Mouse (Mus musculus): Measurements from ENCODE around the gene Tex48. TPM values are rescaled to one million over a fixed set of nuclear protein-coding genes. Genes with fewer than 3 reads are reported as not detected.

Tex48 gene
- polyA plus RNA-seq, 1 experiment from 2014 or later = not detected

GRCm38 (mm10) chr4:63643956-63644726, 21.9 kb upstream of the Tex48 start:
- no peak for ATAC-seq
- Histone ChIP-seq H3K4me3 (ENCODE audit: low read length) (no peak overlapping the region), H3K27ac (ENCODE audit: low read length) (no peak overlapping the region), H3K27me3 (replicated peaks; ENCODE audit: control insufficient read depth, insufficient read depth, low read length) (no peaks in the 10 kb centered on the region), H3K4me2 (ENCODE audit: low read depth, low read length) (no peak overlapping the region), H3K4me1 (ENCODE audit: control insufficient read depth, insufficient read depth, low read length) (no peaks in the 10 kb centered on the region), H3K36me3 (ENCODE audit: control insufficient read depth, insufficient read depth, low read length) (no peaks in the 10 kb centered on the region), H3K9me3 (ENCODE audit: control insufficient read depth, low read length) (no peaks in the 10 kb centered on the region), H3K9ac (ENCODE audit: low read depth, low read length) (no peak overlapping the region)

DNA sequence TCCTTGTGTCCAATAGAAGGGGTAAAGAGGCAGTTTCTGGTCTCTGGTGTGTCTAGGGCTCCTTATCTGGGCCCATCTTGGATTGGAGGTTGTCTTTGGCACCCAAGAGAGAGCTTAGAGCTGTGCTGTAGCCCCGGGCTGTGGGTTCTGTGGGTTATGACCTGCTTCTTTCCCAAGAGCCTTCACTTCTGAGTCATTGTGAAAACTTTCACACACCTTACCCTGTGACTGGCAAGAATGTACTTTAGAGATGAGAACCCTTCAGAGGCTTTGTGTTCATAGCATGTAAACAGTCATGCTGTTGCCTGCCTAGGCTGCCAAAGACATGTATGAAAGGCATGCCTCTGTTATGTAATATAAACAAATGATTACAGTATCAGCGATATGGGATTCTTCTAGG, 17.6 kb upstream of the Tex48 start:
- no peak for ATAC-seq

DNA sequence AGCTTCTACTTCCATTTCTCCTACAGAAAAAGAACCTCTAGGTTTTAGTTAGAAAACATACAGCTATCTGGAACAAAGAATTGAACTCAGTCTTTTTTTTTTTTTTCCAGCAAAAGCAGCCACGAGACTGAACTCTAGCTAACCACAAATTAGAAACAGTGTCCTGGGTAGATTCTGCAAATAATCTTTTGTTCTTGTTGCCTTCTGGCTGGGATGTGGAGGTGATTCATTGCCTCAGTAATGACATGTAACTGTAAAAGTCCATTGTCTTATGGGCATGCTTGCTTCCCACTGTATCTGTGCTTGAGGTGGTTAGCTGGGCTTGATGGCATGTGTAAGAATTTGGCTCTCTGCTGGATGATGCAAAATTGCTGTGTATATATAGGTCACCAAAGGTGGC, 16.4 kb upstream of the Tex48 start:
- Histone ChIP-seq H3K36me3 (ENCODE audit: control insufficient read depth, insufficient read depth, low read length) (no peaks in the 10 kb centered on the region), H3K9me3 (ENCODE audit: control insufficient read depth, low read length) (no peaks in the 10 kb centered on the region), H3K4me1 (ENCODE audit: control insufficient read depth, insufficient read depth, low read length) (no peaks in the 10 kb centered on the region), H3K27me3 (replicated peaks; ENCODE audit: control insufficient read depth, insufficient read depth, low read length) (no peaks in the 10 kb centered on the region), H3K9ac (ENCODE audit: low read depth, low read length) (no peak overlapping the region), H3K4me3 (ENCODE audit: low read length) (no peak overlapping the region), H3K27ac (ENCODE audit: low read length) (no peak overlapping the region), H3K4me2 (ENCODE audit: low read depth, low read length) (no peak overlapping the region)
- WGBS = 78% methylated on average over 1 of the region's 1 CpGs
- ATAC-seq = no peak

More for the DNA sequence above, 17.6 kb upstream of the Tex48 start:
- no peaks in the 10 kb centered on the region for H3K9me3 ChIP-seq (ENCODE audit: control insufficient read depth, low read length)
- no peak overlapping the region for H3K4me2 ChIP-seq (ENCODE audit: low read depth, low read length)
- no peaks in the 10 kb centered on the region for H3K27me3 ChIP-seq (replicated peaks; ENCODE audit: control insufficient read depth, insufficient read depth, low read length)
- H3K36me3 ChIP-seq (ENCODE audit: control insufficient read depth, insufficient read depth, low read length) = no peaks in the 10 kb centered on the region
- no peak overlapping the region for H3K4me3 ChIP-seq (ENCODE audit: low read length)
- no peak overlapping the region for H3K27ac ChIP-seq (ENCODE audit: low read length)
- H3K9ac ChIP-seq (ENCODE audit: low read depth, low read length) = no peak overlapping the region
- 65% methylated on average over 2 of the region's 2 CpGs for WGBS
- no peaks in the 10 kb centered on the region for H3K4me1 ChIP-seq (ENCODE audit: control insufficient read depth, insufficient read depth, low read length)

GRCm38 (mm10) chr4:63633181-63633580, 11.0 kb upstream of the Tex48 start:
- Histone ChIP-seq H3K27me3 (replicated peaks; ENCODE audit: control insufficient read depth, insufficient read depth, low read length) (no peaks in the 10 kb centered on the region), H3K27ac (ENCODE audit: low read length) (no peak overlapping the region), H3K36me3 (ENCODE audit: control insufficient read depth, insufficient read depth, low read length) (no peaks in the 10 kb centered on the region), H3K9ac (ENCODE audit: low read depth, low read length) (no peak overlapping the region), H3K4me3 (ENCODE audit: low read length) (no peak overlapping the region), H3K9me3 (ENCODE audit: control insufficient read depth, low read length) (no peaks in the 10 kb centered on the region), H3K4me2 (ENCODE audit: low read depth, low read length) (no peak overlapping the region), H3K4me1 (ENCODE audit: control insufficient read depth, insufficient read depth, low read length) (no peaks in the 10 kb centered on the region)
- 88% methylated on average over 2 of the region's 2 CpGs for WGBS
- no peak for ATAC-seq

GRCm38 (mm10) chr4:63627111-63627510, 4.9 kb upstream of the Tex48 start:
- WGBS = 78% methylated on average over 8 of the region's 8 CpGs
- no peak overlapping the region for H3K4me2 ChIP-seq (ENCODE audit: low read depth, low read length)
- H3K36me3 ChIP-seq (ENCODE audit: control insufficient read depth, insufficient read depth, low read length) = no peaks in the 10 kb centered on the region
- H3K9me3 ChIP-seq (ENCODE audit: control insufficient read depth, low read length) = no peaks in the 10 kb centered on the region
- no peaks in the 10 kb centered on the region for H3K4me1 ChIP-seq (ENCODE audit: control insufficient read depth, insufficient read depth, low read length)
- H3K27me3 ChIP-seq (replicated peaks; ENCODE audit: control insufficient read depth, insufficient read depth, low read length) = no peaks in the 10 kb centered on the region
- ATAC-seq = no peak
- no peak overlapping the region for H3K9ac ChIP-seq (ENCODE audit: low read depth, low read length)
- H3K27ac ChIP-seq (ENCODE audit: low read length) = no peak overlapping the region
- no peak overlapping the region for H3K4me3 ChIP-seq (ENCODE audit: low read length)

- no peaks in the 10 kb centered on the region for H3K4me1 ChIP-seq (ENCODE audit: control insufficient read depth, insufficient read depth, low read length)
- H3K4me2 ChIP-seq (ENCODE audit: low read depth, low read length) = no peak overlapping the region
- H3K9me3 ChIP-seq (ENCODE audit: control insufficient read depth, low read length) = no peaks in the 10 kb centered on the region
- no peaks in the 10 kb centered on the region for H3K27me3 ChIP-seq (replicated peaks; ENCODE audit: control insufficient read depth, insufficient read depth, low read length)
- H3K27ac ChIP-seq (ENCODE audit: low read length) = peak overlapping the region; percentile 60; the same call in 1 of the 2 replicates
- peak; percentile 98 for ATAC-seq
- H3K9ac ChIP-seq (ENCODE audit: low read depth, low read length) = no peak overlapping the region
- no peak overlapping the region for H3K4me3 ChIP-seq (ENCODE audit: low read length)
- no peaks in the 10 kb centered on the region for H3K36me3 ChIP-seq (ENCODE audit: control insufficient read depth, insufficient read depth, low read length)
- WGBS = 31% methylated on average over 3 of the region's 3 CpGs
These were observed 3.4 kb upstream of the Tex48 start for GRCm38 (mm10) chr4:63625563-63626080.

GRCm38 (mm10) chr4:63621861-63622260, 367 bp downstream of the Tex48 start:
- no peak for ATAC-seq
- H3K9ac ChIP-seq (ENCODE audit: low read depth, low read length) = no peak overlapping the region

GRCm38 (mm10) chr4:63608391-63608790, 13.8 kb downstream of the Tex48 start:
- H3K9ac ChIP-seq (ENCODE audit: low read depth, low read length) = no peak overlapping the region
- H3K27ac ChIP-seq (ENCODE audit: low read length) = no peak overlapping the region
- H3K27me3 ChIP-seq (replicated peaks; ENCODE audit: control insufficient read depth, insufficient read depth, low read length) = no peaks in the 10 kb centered on the region
- H3K9me3 ChIP-seq (ENCODE audit: control insufficient read depth, low read length) = no peaks in the 10 kb centered on the region
- ATAC-seq = no peak
- WGBS = 86% methylated on average over 7 of the region's 7 CpGs
- H3K4me1 ChIP-seq (ENCODE audit: control insufficient read depth, insufficient read depth, low read length) = no peaks in the 10 kb centered on the region; the same call in 1 of the 2 replicates
- no peak overlapping the region for H3K4me2 ChIP-seq (ENCODE audit: low read depth, low read length)
- H3K4me3 ChIP-seq (ENCODE audit: low read length) = no peak overlapping the region
- H3K36me3 ChIP-seq (ENCODE audit: control insufficient read depth, insufficient read depth, low read length) = no peaks in the 10 kb centered on the region

More at GRCm38 (mm10) chr4:63621861-63622260, 367 bp downstream of the Tex48 start:
- Histone ChIP-seq H3K9me3 (ENCODE audit: control insufficient read depth, low read length) (no peaks in the 10 kb centered on the region), H3K4me3 (ENCODE audit: low read length) (no peak overlapping the region), H3K27ac (ENCODE audit: low read length) (no peak overlapping the region), H3K27me3 (replicated peaks; ENCODE audit: control insufficient read depth, insufficient read depth, low read length) (no peaks in the 10 kb centered on the region), H3K4me1 (ENCODE audit: control insufficient read depth, insufficient read depth, low read length) (no peaks in the 10 kb centered on the region), H3K36me3 (ENCODE audit: control insufficient read depth, insufficient read depth, low read length) (no peaks in the 10 kb centered on the region), H3K4me2 (ENCODE audit: low read depth, low read length) (no peak overlapping the region)
- whole genome bisulfite sequencing = 78% methylated on average over 2 of the region's 2 CpGs

DNA sequence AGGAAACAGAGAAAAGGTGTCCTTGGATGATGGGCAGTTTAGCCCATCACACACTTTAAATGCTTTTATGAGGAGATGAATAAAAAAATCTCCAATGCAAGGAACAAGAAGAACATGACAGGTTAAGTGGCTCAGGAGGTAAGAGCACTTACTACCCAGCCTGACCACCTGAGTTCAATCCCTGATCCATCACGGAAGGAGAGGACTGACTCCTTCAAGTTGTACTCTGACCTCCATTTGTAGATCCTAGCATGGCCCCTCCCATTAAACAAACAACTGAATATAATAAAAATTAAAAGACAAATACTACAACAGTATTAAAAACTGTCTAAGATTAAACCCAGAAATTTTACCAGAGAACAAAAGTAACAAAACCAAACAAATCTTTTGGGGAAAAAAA, 16.3 kb downstream of the Tex48 start:
- ATAC-seq = peak; percentile 78; the same call in 1 of the 2 replicates
- 56% methylated on average over 1 of the region's 1 CpGs for WGBS
- H3K4me1 ChIP-seq (ENCODE audit: control insufficient read depth, insufficient read depth, low read length) = peaks cover 2% of the 10 kb centered on the region; the same call in 1 of the 2 replicates
- no peaks in the 10 kb centered on the region for H3K9me3 ChIP-seq (ENCODE audit: control insufficient read depth, low read length)
- no peak overlapping the region for H3K27ac ChIP-seq (ENCODE audit: low read length)
- no peak overlapping the region for H3K4me3 ChIP-seq (ENCODE audit: low read length)
- H3K4me2 ChIP-seq (ENCODE audit: low read depth, low read length) = no peak overlapping the region
- H3K9ac ChIP-seq (ENCODE audit: low read depth, low read length) = no peak overlapping the region
- no peaks in the 10 kb centered on the region for H3K36me3 ChIP-seq (ENCODE audit: control insufficient read depth, insufficient read depth, low read length)
- no peaks in the 10 kb centered on the region for H3K27me3 ChIP-seq (replicated peaks; ENCODE audit: control insufficient read depth, insufficient read depth, low read length)

Data from intestine, embryonic 16.5 days (tissue).